Mouse (Mus musculus) erythroblast, embryonic 14.5 days (primary cell): Measurements from ENCODE around the gene Nup54. TPM values are rescaled to one million over a fixed set of nuclear protein-coding genes. Genes with fewer than 3 reads are reported as not detected.

Experiments
- H3K27me3 ChIP-seq: 2 replicates; pipeline ENCODE4 v1.6.1; 2012; ENCODE audit warnings: inconsistent platforms; ENCODE audit not compliant: control insufficient read depth
- H3K36me3 ChIP-seq: 2 replicates; pipeline ENCODE4 v1.6.1; 2012; ENCODE audit warnings: mild to moderate bottlenecking, inconsistent platforms; ENCODE audit not compliant: control insufficient read depth
- H3K4me1 ChIP-seq: 2 replicates; pipeline ENCODE4 v1.6.1; 2012; ENCODE audit warnings: inconsistent platforms; ENCODE audit not compliant: control insufficient read depth
- H3K4me3 ChIP-seq: replicated peaks from 2 replicates; pipeline ENCODE3; 2012; ENCODE audit warnings: moderate library complexity, mild to moderate bottlenecking, inconsistent platforms
- H3K9me3 ChIP-seq: 2 replicates; pipeline ENCODE4 v1.6.1; 2012; ENCODE audit warnings: low read length, inconsistent platforms, mixed read lengths; ENCODE audit not compliant: control insufficient read depth
- GATA1 ChIP-seq: IDR thresholded peaks from 2 replicates; pipeline ENCODE4 v1.6.1; 2012; ENCODE audit warnings: low read length, inconsistent platforms, mixed read lengths
- TAL1 ChIP-seq: IDR thresholded peaks from 3 replicates; pipeline ENCODE4 v1.6.1; 2012; ENCODE audit warnings: low read length, inconsistent platforms, mixed read lengths
- polyA plus RNA-seq: library from polyadenylated mRNA; stranded (reverse); fragments of >175 nt; gene quantifications from 2 replicates; pipeline ENCODE4 v1.2.3, GENCODE M21; 2012

The Nup54 gene
- polyA plus RNA-seq, 1 experiment, result 0.63 TPM

DNA sequence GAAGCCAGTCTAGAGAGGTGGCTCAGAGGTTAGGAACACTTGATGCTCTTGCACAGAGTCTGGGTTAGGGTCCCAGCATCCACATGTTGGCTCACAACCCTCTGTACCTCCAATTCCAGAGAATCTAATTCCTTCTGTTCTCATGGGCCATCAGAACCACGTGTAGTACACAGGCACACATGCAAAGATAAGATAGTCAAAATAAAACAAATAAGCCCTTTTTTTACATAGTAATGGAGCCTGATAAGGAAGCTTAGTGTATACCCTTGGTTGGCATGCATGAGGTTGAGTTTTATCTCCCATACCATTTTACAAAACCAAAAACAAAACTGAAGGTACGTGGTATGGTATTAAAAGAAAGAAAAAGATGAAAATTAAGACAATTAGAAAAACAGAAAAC lies 22.4 kb upstream of the Nup54 start:
- H3K9me3 ChIP-seq, result no peaks in the 10 kb centered on the region
- no peak for TF ChIP-seq GATA1
- no peak for TF ChIP-seq TAL1
- no peaks in the 10 kb centered on the region for H3K27me3 ChIP-seq

DNA sequence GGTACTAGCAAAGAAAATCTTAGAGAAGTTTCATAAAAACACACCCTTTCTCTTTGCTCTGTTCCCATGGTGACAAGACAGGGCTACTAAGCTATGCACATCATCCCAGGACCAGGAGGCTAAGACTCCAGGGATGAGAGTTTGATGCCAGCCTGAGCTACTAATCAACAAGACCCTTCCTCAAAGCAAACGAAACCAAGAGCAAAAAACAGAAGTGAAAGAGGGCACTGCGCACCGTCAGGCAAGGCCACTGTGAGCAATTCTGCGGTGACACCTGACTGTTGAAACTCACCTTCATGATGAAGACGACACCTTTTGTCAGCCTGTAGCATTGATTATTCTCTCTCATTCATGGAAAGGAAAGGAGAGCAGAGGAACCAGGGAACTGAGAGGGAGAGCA lies 17.9 kb upstream of the Nup54 start:
- TF ChIP-seq GATA1 (no peak), TAL1 (no peak)
- Histone ChIP-seq H3K4me1 (peaks cover 8% of the 10 kb centered on the region), H3K27me3 (no peaks in the 10 kb centered on the region), H3K36me3 (peaks cover 48% of the 10 kb centered on the region), H3K4me3 (no peak overlapping the region), H3K9me3 (no peaks in the 10 kb centered on the region)

More for the DNA sequence above, 22.4 kb upstream of the Nup54 start:
- H3K4me1 ChIP-seq, result peaks cover 12% of the 10 kb centered on the region
- H3K36me3 ChIP-seq, result peaks cover 19% of the 10 kb centered on the region
- no peak overlapping the region for H3K4me3 ChIP-seq

DNA sequence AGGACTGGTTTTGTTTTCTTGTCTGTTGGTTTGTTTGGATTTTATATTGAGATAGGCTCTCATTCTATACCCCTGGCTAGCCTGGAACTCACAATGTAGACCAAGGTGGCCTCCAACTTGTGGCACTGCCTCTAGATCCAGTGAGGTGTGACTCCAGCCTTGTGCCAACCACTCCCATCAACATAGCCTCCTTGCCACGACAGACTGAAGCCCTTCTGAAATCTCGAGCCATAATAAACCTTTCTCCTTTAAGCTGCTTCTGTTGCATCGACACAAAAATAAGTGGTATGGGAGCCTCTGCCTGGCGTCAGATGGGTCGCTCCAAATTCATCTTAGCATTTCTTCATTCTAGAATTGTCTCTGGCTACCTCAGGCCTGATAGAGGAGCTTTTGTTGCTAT lies 11.7 kb upstream of the Nup54 start:
- TF ChIP-seq TAL1 (no peak), GATA1 (no peak)
- H3K36me3 ChIP-seq, result peaks cover 45% of the 10 kb centered on the region
- no peak overlapping the region for H3K4me3 ChIP-seq
- H3K4me1 ChIP-seq, result peaks cover 5% of the 10 kb centered on the region
- no peaks in the 10 kb centered on the region for H3K27me3 ChIP-seq
- no peaks in the 10 kb centered on the region for H3K9me3 ChIP-seq

DNA sequence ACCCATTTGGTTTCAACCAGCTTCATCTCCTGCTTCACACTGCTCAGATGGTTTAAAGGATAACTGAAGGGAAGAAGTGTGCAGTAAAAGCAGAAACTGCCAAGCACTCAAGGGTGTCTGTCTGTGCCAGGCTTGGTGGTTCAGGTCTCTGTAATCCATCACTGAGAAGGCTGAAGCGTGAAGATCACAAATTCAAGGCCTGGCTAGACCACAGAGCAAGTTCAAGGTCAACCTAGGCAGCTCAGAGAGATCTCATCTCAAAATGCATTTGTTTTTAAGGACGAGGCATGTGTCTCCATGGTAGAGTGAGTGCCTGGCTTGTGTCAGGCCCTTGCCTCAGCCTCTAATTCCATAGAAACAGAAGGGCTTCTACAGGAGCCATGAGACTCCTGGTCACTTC lies 10.0 kb upstream of the Nup54 start:
- peaks cover 35% of the 10 kb centered on the region for H3K36me3 ChIP-seq
- no peaks in the 10 kb centered on the region for H3K27me3 ChIP-seq
- peaks cover 13% of the 10 kb centered on the region for H3K4me1 ChIP-seq
- no peak overlapping the region for H3K4me3 ChIP-seq
- H3K9me3 ChIP-seq, result no peaks in the 10 kb centered on the region
- TF ChIP-seq TAL1 (no peak), GATA1 (no peak)

DNA sequence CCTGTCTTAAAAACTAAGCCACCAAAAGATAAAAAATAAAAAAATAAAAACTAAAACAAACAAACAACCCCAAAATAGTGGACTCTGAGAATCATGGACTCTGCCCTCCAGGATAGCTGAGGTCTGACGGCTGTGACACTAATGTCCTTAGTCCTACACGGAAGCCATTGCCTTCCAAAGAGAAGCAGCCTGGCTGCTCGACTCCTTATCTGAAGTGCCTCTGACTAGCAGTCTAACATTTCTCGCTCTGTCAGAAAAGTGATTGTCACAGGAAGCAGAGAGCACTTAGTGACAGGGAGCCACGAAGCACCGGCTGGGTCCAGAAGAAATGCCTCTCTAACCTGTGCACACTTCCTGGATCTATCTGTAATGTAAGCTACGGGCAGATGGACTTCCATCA lies 7.9 kb upstream of the Nup54 start:
- Histone ChIP-seq H3K9me3 (no peaks in the 10 kb centered on the region), H3K27me3 (no peaks in the 10 kb centered on the region), H3K4me1 (peaks cover 25% of the 10 kb centered on the region), H3K36me3 (peaks cover 16% of the 10 kb centered on the region), H3K4me3 (no peak overlapping the region)
- TF ChIP-seq TAL1 (no peak), GATA1 (0 out of 2 replicates have a peak, but pooled peaks have one; percentile 7)

DNA sequence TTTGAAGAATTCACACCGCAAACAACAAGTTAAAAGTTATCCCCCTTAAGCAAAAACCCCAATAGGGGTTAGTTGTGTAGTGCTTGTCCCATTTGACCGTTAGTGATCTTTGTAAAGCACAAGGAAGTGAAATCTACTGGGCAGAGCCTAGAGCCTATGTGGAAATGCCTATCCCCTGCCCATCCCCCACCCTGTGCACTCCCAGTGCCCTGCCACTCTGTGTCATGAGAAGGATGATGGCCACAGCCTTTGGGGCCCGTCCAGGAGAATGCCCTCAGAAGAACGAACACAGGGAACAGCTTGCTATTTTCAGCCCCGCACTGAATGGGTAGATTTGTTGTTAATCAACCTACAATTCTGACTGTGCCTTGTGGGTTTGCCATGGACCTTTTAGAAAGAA lies 6.5 kb upstream of the Nup54 start:
- TF ChIP-seq TAL1 (no peak), GATA1 (no peak)
- Histone ChIP-seq H3K4me3 (no peak overlapping the region), H3K4me1 (peaks cover 29% of the 10 kb centered on the region), H3K9me3 (no peaks in the 10 kb centered on the region), H3K36me3 (peaks cover 8% of the 10 kb centered on the region), H3K27me3 (no peaks in the 10 kb centered on the region)

DNA sequence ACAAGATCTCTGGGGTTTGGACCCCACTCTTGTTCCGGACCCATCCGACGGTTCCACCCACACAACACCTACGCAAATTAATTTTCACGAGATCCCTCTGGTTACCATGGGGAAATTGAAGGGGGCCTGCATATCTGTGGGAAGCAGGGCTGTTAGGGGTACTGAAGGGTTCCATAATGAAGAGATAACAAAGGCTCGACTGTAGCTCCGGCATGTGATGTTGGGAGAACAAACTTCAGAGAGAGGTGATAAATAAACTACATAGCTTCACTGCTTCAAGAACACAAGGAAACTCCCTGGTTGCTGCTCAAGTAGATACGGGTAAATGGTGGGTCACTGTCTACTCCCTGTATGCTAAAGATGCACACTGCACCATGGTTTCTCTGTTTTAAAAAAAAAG lies 3.5 kb upstream of the Nup54 start:
- Histone ChIP-seq H3K4me3 (no peak overlapping the region), H3K27me3 (no peaks in the 10 kb centered on the region), H3K4me1 (peaks cover 38% of the 10 kb centered on the region), H3K9me3 (no peaks in the 10 kb centered on the region), H3K36me3 (no peaks in the 10 kb centered on the region; the same call in 1 of the 2 replicates)
- TF ChIP-seq TAL1 (no peak), GATA1 (no peak)

DNA sequence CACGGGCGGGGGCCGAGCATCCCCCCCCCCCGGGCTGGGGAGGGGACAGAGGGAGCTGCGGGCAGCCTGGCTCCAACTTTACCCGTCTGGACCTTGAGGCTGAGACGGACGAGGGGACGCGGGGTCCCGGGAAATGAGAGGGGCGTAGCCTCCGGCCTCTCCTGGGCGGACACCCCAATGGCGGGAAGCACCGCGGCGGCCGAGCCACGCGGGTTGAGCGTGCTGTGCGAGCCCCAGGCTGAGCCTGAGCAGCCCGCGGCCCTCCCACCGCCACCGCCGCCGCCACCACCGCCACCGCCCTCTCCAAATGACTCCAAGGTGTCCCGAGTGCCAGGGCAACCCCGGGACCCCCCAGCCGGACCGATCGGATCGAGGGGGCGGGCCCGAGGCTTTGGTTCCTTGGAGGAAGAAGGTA lies 441 bp downstream of the Nup54 start:
- H3K9me3 ChIP-seq, result no peaks in the 10 kb centered on the region
- peaks cover 16% of the 10 kb centered on the region for H3K36me3 ChIP-seq
- no peaks in the 10 kb centered on the region for H3K27me3 ChIP-seq
- H3K4me1 ChIP-seq, result peaks cover 33% of the 10 kb centered on the region
- H3K4me3 ChIP-seq, result peak overlapping the region; percentile 98
- no peak for TF ChIP-seq TAL1
- no peak for TF ChIP-seq GATA1

DNA sequence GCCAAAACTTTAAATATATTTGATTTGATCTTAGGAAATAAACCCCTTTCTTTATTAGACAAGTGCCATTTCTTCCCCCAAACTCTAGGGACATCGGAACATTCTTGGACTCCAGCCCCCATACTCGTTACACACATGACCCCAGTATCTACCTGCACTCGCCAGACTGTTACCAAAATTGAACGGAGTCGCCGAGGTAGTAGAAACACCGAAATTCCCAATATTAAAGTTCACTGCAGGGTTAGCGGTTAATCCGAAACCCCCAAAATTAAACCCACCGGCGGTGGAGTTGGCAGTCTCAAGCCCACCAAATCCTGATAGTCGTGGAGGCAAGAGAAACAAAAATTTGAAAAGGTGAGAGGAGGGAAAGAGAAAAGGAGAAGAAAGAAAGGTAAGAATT lies 949 bp downstream of the Nup54 start:
- Histone ChIP-seq H3K4me3 (peak overlapping the region; percentile 98), H3K36me3 (peaks cover 21% of the 10 kb centered on the region), H3K27me3 (no peaks in the 10 kb centered on the region), H3K4me1 (peaks cover 29% of the 10 kb centered on the region), H3K9me3 (no peaks in the 10 kb centered on the region)
- TF ChIP-seq GATA1, result no peak
- TF ChIP-seq TAL1, result no peak

DNA sequence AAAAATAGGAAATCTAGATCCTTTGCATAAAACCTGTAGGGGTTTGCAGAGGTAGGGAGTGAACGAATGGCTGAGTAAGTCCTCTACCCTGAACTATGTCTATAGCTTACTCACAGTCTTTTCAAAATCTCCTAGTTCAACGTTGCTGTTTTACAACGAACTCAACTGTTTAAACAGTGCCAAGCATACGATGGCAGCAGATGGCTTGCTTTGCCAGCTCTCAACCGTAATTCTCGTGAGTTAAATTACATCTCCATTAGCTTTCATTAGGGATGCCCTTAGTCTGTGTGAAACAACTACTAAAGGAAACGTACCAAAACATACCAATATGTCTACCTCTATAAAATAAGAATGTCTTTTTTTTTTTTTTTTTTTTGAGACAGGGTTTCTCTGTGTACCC lies 3.4 kb downstream of the Nup54 start:
- no peak overlapping the region for H3K4me3 ChIP-seq
- H3K4me1 ChIP-seq, result peaks cover 18% of the 10 kb centered on the region
- peaks cover 46% of the 10 kb centered on the region for H3K36me3 ChIP-seq
- TF ChIP-seq TAL1, result no peak
- TF ChIP-seq GATA1, result no peak
- H3K27me3 ChIP-seq, result no peaks in the 10 kb centered on the region
- peaks cover 6% of the 10 kb centered on the region for H3K9me3 ChIP-seq
